ENCODE assay signal across 16 mouse cellular contexts in genomic region chr3:69559975-69560330, GRCm38 (mm10). TPM values are rescaled to one million over a fixed set of nuclear protein-coding genes. Genes with fewer than 3 reads are reported as not detected.
DNase-seq lines count a peak whose midpoint lies in the region; ATAC-seq and TF ChIP-seq lines count a peak whose summit lies in the region.
"Had no signal": no experiment of that assay in that cellular context is flagged by ENCODE, and none has a peak within 500 bp of the region (broad histone marks: within the 10 kb centered on the region; RNA-seq: fewer than 3 reads in every experiment).

No protein-coding gene starts in this region.

- DNase-seq in frontal cortex, postnatal 25 days (ENCODE audit: low spot score in 2 of 2) = no peak
- peak; percentile 25 for DNase-seq in lung, postnatal 0 days (ENCODE audit: low spot score)
- DNase-seq in lung, postnatal 10 days = no peak
- no peak for DNase-seq in heart, adult 8-10 months (ENCODE audit: low spot score)
- DNase-seq in cerebellum, postnatal 14 days = no peak
- DNase-seq: cerebellum, adult 11-12 months; embryo, embryonic 11 days had no signal

- no peaks in the 10 kb centered on the region for H3K9me3 ChIP-seq in lung, postnatal 0 days (ENCODE audit: low read length)
- H3K9me3 ChIP-seq: hindbrain, embryonic 10.5 days; midbrain, embryonic 15.5 days; neural tube, embryonic 13.5 days had no signal

- no peak for TF ChIP-seq CTCF in lung, postnatal 0 days (IDR thresholded peaks at IDR 0.05)
- no peak for TF ChIP-seq CTCF in bone marrow macrophage, adult 2 months (IDR thresholded peaks at IDR 0.05; ENCODE audit: low read depth, low read length)

- H3K9ac ChIP-seq in lung, postnatal 0 days (replicated peaks; ENCODE audit: low read depth) = no peak overlapping the region
- H3K9ac ChIP-seq: liver, embryonic 14.5 days; midbrain, embryonic 15.5 days; neural tube, embryonic 13.5 days had no signal

- no peak for TF ChIP-seq EP300 in lung, postnatal 0 days (IDR thresholded peaks at IDR 0.05)

- H3K27ac ChIP-seq in lung, postnatal 0 days (ENCODE audit: low read length) = no peak overlapping the region
- peak overlapping the region; percentile 16 for H3K27ac ChIP-seq in bone marrow macrophage, adult 2 months (ENCODE audit: insufficient read depth, low read depth, low read length)
- H3K27ac ChIP-seq: hindbrain, embryonic 10.5 days; liver, embryonic 14.5 days; midbrain, embryonic 15.5 days; neural tube, embryonic 13.5 days had no signal

- H3K36me3 ChIP-seq in lung, postnatal 0 days (ENCODE audit: insufficient read depth, low read length) = no peaks in the 10 kb centered on the region
- H3K36me3 ChIP-seq: hindbrain, embryonic 10.5 days; midbrain, embryonic 15.5 days; neural tube, embryonic 13.5 days had no signal

- peak; percentile 66 for ATAC-seq in frontal cortex, adult (ENCODE audit: low TSS enrichment)
- ATAC-seq in lung, postnatal 0 days = peak; percentile 62
- 0 out of 2 replicates have a peak, but pooled peaks have one; percentile 31 for ATAC-seq in monocyte, adult 5-6 weeks (replicated peaks; ENCODE audit: insufficient number of reproducible peaks, low FRiP score, low TSS enrichment, poor library complexity, severe bottlenecking)
- ATAC-seq: activated CD4-positive, CD25-positive, alpha-beta regulatory T cell, adult 4 months; midbrain, embryonic 15.5 days had no signal

- peaks cover 11% of the 10 kb centered on the region; the same call in 1 of the 2 replicates for H3K4me1 ChIP-seq in lung, postnatal 0 days (ENCODE audit: insufficient read depth, low read depth, low read length)
- H3K4me1 ChIP-seq in bone marrow macrophage, adult 2 months (ENCODE audit: control insufficient read depth, insufficient read depth, low read length) = peaks cover 13% of the 10 kb centered on the region
- H3K4me1 ChIP-seq: midbrain, embryonic 15.5 days had no signal

- no peak for TF ChIP-seq POLR2A in bone marrow macrophage, adult 2 months (IDR thresholded peaks at IDR 0.05; ENCODE audit: borderline replicate concordance, low read depth, low read length)

- WGBS in lung, postnatal 0 days = 50% methylated on average over 7 of the region's 7 CpGs

- H3K4me3 ChIP-seq in lung, postnatal 0 days (ENCODE audit: low read depth, low read length) = no peak overlapping the region
- H3K4me3 ChIP-seq in bone marrow macrophage, adult 2 months (ENCODE audit: insufficient read depth, low read length) = no peak overlapping the region
- H3K4me3 ChIP-seq: erythroblast, embryonic 14.5 days; hindbrain, embryonic 10.5 days; midbrain, embryonic 15.5 days; neural tube, embryonic 13.5 days had no signal

- H3K27me3 ChIP-seq in lung, postnatal 0 days (replicated peaks; ENCODE audit: insufficient read depth, low read length) = no peaks in the 10 kb centered on the region
- H3K27me3 ChIP-seq: midbrain, embryonic 15.5 days; neural tube, embryonic 13.5 days had no signal

- no peak overlapping the region for H3K4me2 ChIP-seq in lung, postnatal 0 days (replicated peaks; ENCODE audit: low read depth, low read length)
- H3K4me2 ChIP-seq: midbrain, embryonic 15.5 days; neural tube, embryonic 13.5 days had no signal

RNA-seq across cellular contexts. Expression of gene B3galnt1, which starts 38.8 kb away (rescaled TPM):
- polyA plus RNA-seq in lung, postnatal 0 days (2015; fragmentation: Nextera tagmentation; extraction: Ambion mirVana) = 16.7 and 21.0 TPM in 2 replicates
- polyA plus RNA-seq in bone marrow macrophage, adult 2 months (2012; ENCODE audit: insufficient read depth, insufficient read length, missing spikeins) = 27.3 and 34.2 TPM in 2 replicates
- total RNA-seq in monocyte, adult 5-6 weeks (2017) = 0.38 TPM in 1 of 3 replicates, not detected in the others
- total RNA-seq in heart, adult 8-10 months (2022) = 1 to 10 TPM; 1.4 to 2.8 (median 1.7) TPM
- polyA plus RNA-seq: activated CD4-positive, CD25-positive, alpha-beta regulatory T cell, adult 4 months; erythroblast, embryonic 14.5 days had no signal
